Mouse (Mus musculus): ENCODE measurements around the gene Thy1.

Gene Thy1

GRCm38 (mm10) chr9:44042836-44043707 is at the start of gene Thy1:
TSS of gene Thy1 (plus strand) at chr9:44043384.
- no peaks in the 10 kb centered on the region for H3K36me3 ChIP-seq (ENCODE audit: insufficient read depth, low read length)
- TF ChIP-seq NANOG (IDR thresholded peaks at IDR 0.05; ENCODE audit: borderline replicate concordance, low read length) (no peak), POU5F1 (IDR thresholded peaks at IDR 0.05; ENCODE audit: borderline replicate concordance, low read length) (no peak)
- peaks cover 66% of the 10 kb centered on the region for H3K27me3 ChIP-seq (ENCODE audit: insufficient read depth, low read length)
- H3K9me3 ChIP-seq (ENCODE audit: low read length) = peaks cover 8% of the 10 kb centered on the region
- peaks cover 48% of the 10 kb centered on the region for H3K4me1 ChIP-seq (replicated peaks; ENCODE audit: low read depth, low read length)
- peak within 1 kb of the TSS; percentile 80 for H3K4me3 ChIP-seq (replicated peaks; ENCODE audit: low read length)

GRCm38 (mm10) chr9:43997681-43998080 is 45.5 kb upstream of the Thy1 start:
- Histone ChIP-seq H3K9me3 (ENCODE audit: low read length) (no peaks in the 10 kb centered on the region), H3K4me1 (replicated peaks; ENCODE audit: low read depth, low read length) (peaks cover 15% of the 10 kb centered on the region), H3K36me3 (ENCODE audit: insufficient read depth, low read length) (no peaks in the 10 kb centered on the region), H3K27me3 (ENCODE audit: insufficient read depth, low read length) (no peaks in the 10 kb centered on the region), H3K4me3 (replicated peaks; ENCODE audit: low read length) (no peak overlapping the region)
- TF ChIP-seq NANOG (IDR thresholded peaks at IDR 0.05; ENCODE audit: borderline replicate concordance, low read length) (no peak), CTCF (conservative IDR thresholded peaks at IDR 0.05; ENCODE audit: low read length) (no peak), POU5F1 (IDR thresholded peaks at IDR 0.05; ENCODE audit: borderline replicate concordance, low read length) (no peak)

- peaks cover 4% of the 10 kb centered on the region for H3K4me1 ChIP-seq (replicated peaks; ENCODE audit: low read depth, low read length)
- H3K27me3 ChIP-seq (ENCODE audit: insufficient read depth, low read length) = no peaks in the 10 kb centered on the region
- no peak overlapping the region for H3K4me3 ChIP-seq (replicated peaks; ENCODE audit: low read length)
- TF ChIP-seq POU5F1 (IDR thresholded peaks at IDR 0.05; ENCODE audit: borderline replicate concordance, low read length) (no peak), CTCF (conservative IDR thresholded peaks at IDR 0.05; ENCODE audit: low read length) (no peak), NANOG (IDR thresholded peaks at IDR 0.05; ENCODE audit: borderline replicate concordance, low read length) (no peak)
- no peaks in the 10 kb centered on the region for H3K9me3 ChIP-seq (ENCODE audit: low read length)
- H3K36me3 ChIP-seq (ENCODE audit: insufficient read depth, low read length) = no peaks in the 10 kb centered on the region
These were observed 44.3 kb upstream of the Thy1 start for GRCm38 (mm10) chr9:43998851-43999250.

GRCm38 (mm10) chr9:44004362-44004761 is 38.8 kb upstream of the Thy1 start:
- H3K9me3 ChIP-seq (ENCODE audit: low read length) = no peaks in the 10 kb centered on the region

GRCm38 (mm10) chr9:44005305-44005704 is 37.9 kb upstream of the Thy1 start:
- H3K4me1 ChIP-seq (replicated peaks; ENCODE audit: low read depth, low read length) = no peaks in the 10 kb centered on the region
- H3K9me3 ChIP-seq (ENCODE audit: low read length) = no peaks in the 10 kb centered on the region
- TF ChIP-seq POU5F1 (IDR thresholded peaks at IDR 0.05; ENCODE audit: borderline replicate concordance, low read length) (no peak), CTCF (conservative IDR thresholded peaks at IDR 0.05; ENCODE audit: low read length) (no peak)
- no peaks in the 10 kb centered on the region for H3K36me3 ChIP-seq (ENCODE audit: insufficient read depth, low read length)
- no peak overlapping the region for H3K4me3 ChIP-seq (replicated peaks; ENCODE audit: low read length)
- H3K27me3 ChIP-seq (ENCODE audit: insufficient read depth, low read length) = peaks cover 4% of the 10 kb centered on the region; the same call in 1 of the 2 replicates

More at GRCm38 (mm10) chr9:44004362-44004761, 38.8 kb upstream of the Thy1 start:
- Histone ChIP-seq H3K4me3 (replicated peaks; ENCODE audit: low read length) (no peak overlapping the region), H3K36me3 (ENCODE audit: insufficient read depth, low read length) (no peaks in the 10 kb centered on the region), H3K27me3 (ENCODE audit: insufficient read depth, low read length) (peaks cover 4% of the 10 kb centered on the region; the same call in 1 of the 2 replicates), H3K4me1 (replicated peaks; ENCODE audit: low read depth, low read length) (no peaks in the 10 kb centered on the region)
- TF ChIP-seq NANOG (IDR thresholded peaks at IDR 0.05; ENCODE audit: borderline replicate concordance, low read length) (no peak), CTCF (conservative IDR thresholded peaks at IDR 0.05; ENCODE audit: low read length) (no peak), POU5F1 (IDR thresholded peaks at IDR 0.05; ENCODE audit: borderline replicate concordance, low read length) (no peak)

- Histone ChIP-seq H3K4me3 (replicated peaks; ENCODE audit: low read length) (no peak overlapping the region), H3K27me3 (ENCODE audit: insufficient read depth, low read length) (peaks cover 4% of the 10 kb centered on the region; the same call in 1 of the 2 replicates), H3K36me3 (ENCODE audit: insufficient read depth, low read length) (no peaks in the 10 kb centered on the region), H3K4me1 (replicated peaks; ENCODE audit: low read depth, low read length) (no peaks in the 10 kb centered on the region), H3K9me3 (ENCODE audit: low read length) (no peaks in the 10 kb centered on the region)
- TF ChIP-seq NANOG (IDR thresholded peaks at IDR 0.05; ENCODE audit: borderline replicate concordance, low read length) (no peak), CTCF (conservative IDR thresholded peaks at IDR 0.05; ENCODE audit: low read length) (no peak), POU5F1 (IDR thresholded peaks at IDR 0.05; ENCODE audit: borderline replicate concordance, low read length) (no peak)
These were observed 35.9 kb upstream of the Thy1 start for GRCm38 (mm10) chr9:44007323-44007722.

GRCm38 (mm10) chr9:44007991-44008390 is 35.2 kb upstream of the Thy1 start:
- Histone ChIP-seq H3K27me3 (ENCODE audit: insufficient read depth, low read length) (peaks cover 4% of the 10 kb centered on the region; the same call in 1 of the 2 replicates), H3K9me3 (ENCODE audit: low read length) (no peaks in the 10 kb centered on the region), H3K4me3 (replicated peaks; ENCODE audit: low read length) (no peak overlapping the region), H3K36me3 (ENCODE audit: insufficient read depth, low read length) (no peaks in the 10 kb centered on the region), H3K4me1 (replicated peaks; ENCODE audit: low read depth, low read length) (no peaks in the 10 kb centered on the region; the same call in 1 of the 2 replicates)
- TF ChIP-seq NANOG (IDR thresholded peaks at IDR 0.05; ENCODE audit: borderline replicate concordance, low read length) (no peak), POU5F1 (IDR thresholded peaks at IDR 0.05; ENCODE audit: borderline replicate concordance, low read length) (no peak)

- Histone ChIP-seq H3K27me3 (ENCODE audit: insufficient read depth, low read length) (peaks cover 7% of the 10 kb centered on the region), H3K9me3 (ENCODE audit: low read length) (no peaks in the 10 kb centered on the region), H3K36me3 (ENCODE audit: insufficient read depth, low read length) (no peaks in the 10 kb centered on the region), H3K4me1 (replicated peaks; ENCODE audit: low read depth, low read length) (peaks cover 7% of the 10 kb centered on the region), H3K4me3 (replicated peaks; ENCODE audit: low read length) (no peak overlapping the region)
- no peak for TF ChIP-seq POU5F1 (IDR thresholded peaks at IDR 0.05; ENCODE audit: borderline replicate concordance, low read length)
- no peak for TF ChIP-seq NANOG (IDR thresholded peaks at IDR 0.05; ENCODE audit: borderline replicate concordance, low read length)
- no peak for TF ChIP-seq CTCF (conservative IDR thresholded peaks at IDR 0.05; ENCODE audit: low read length)
These were observed 32.3 kb upstream of the Thy1 start for GRCm38 (mm10) chr9:44010900-44011299.
